Mouse (Mus musculus) forebrain, embryonic 16.5 days (tissue): ENCODE measurements around the gene Nomo1. TPM values are rescaled to one million over a fixed set of nuclear protein-coding genes. Genes with fewer than 3 reads are reported as not detected.

Experiments used
- ATAC-seq: fragments of 200-750 bp; cut with Nextera tagmentation; 2 replicates; pipeline ENCODE4 v1.8.0; 2017; ENCODE audit warnings: mild to moderate bottlenecking, moderate library complexity
- H3K27ac ChIP-seq: fragments of 300-500 bp; sonication (generic); 2 replicates; pipeline ENCODE4 v1.5.1; 2014; ENCODE audit warnings: low read length, control low read depth
- H3K27me3 ChIP-seq: fragments of 300-500 bp; sonication (generic); replicated peaks from 2 replicates; pipeline ENCODE4 v1.6.1; 2014; ENCODE audit warnings: low read length; ENCODE audit not compliant: control insufficient read depth, insufficient read depth
- H3K36me3 ChIP-seq: fragments of 300-500 bp; sonication (generic); 2 replicates; pipeline ENCODE4 v1.6.1; 2014; ENCODE audit not compliant: control insufficient read depth, insufficient read depth
- H3K4me1 ChIP-seq: fragments of 300-500 bp; sonication (generic); replicated peaks from 2 replicates; pipeline ENCODE4 v1.6.1; 2014; ENCODE audit warnings: low read length; ENCODE audit not compliant: control insufficient read depth, insufficient read depth
- H3K4me2 ChIP-seq: fragments of 300-500 bp; sonication (generic); 2 replicates; pipeline ENCODE4 v1.6.1; 2014; ENCODE audit warnings: mild to moderate bottlenecking, low read length, control low read depth
- H3K4me3 ChIP-seq: fragments of 300-500 bp; sonication (generic); replicated peaks from 2 replicates; pipeline ENCODE4 v1.5.1; 2014; ENCODE audit warnings: mild to moderate bottlenecking, low read length, control low read depth
- H3K9ac ChIP-seq: fragments of 300-500 bp; sonication (generic); replicated peaks from 2 replicates; pipeline ENCODE4 v1.6.1; 2014; ENCODE audit warnings: low read depth, low read length, control low read depth
- H3K9me3 ChIP-seq: fragments of 300-500 bp; sonication (generic); 2 replicates; pipeline ENCODE4 v1.6.1; 2016; ENCODE audit warnings: low read length; ENCODE audit not compliant: control insufficient read depth
- WGBS: fragments of 180-500 bp; shearing (Covaris S2); extraction: QIAGEN DNeasy Blood & Tissue Kit; methylation state at CpG from one replicate; pipeline ENCODE4 v1.1.7; 2014; 5-methylcytosine and 5-hydroxymethylcytosine counted together
- polyA plus RNA-seq: library from polyadenylated mRNA; unstranded; fragments of >200 nt; fragmentation: Nextera tagmentation; extraction: Ambion mirVana; gene quantifications from 2 replicates; pipeline ENCODE4 v1.2.1, GENCODE M21; 2015

Nomo1 gene
- polyA plus RNA-seq, 1 experiment from 2014 or later: 47.1 TPM

DNA sequence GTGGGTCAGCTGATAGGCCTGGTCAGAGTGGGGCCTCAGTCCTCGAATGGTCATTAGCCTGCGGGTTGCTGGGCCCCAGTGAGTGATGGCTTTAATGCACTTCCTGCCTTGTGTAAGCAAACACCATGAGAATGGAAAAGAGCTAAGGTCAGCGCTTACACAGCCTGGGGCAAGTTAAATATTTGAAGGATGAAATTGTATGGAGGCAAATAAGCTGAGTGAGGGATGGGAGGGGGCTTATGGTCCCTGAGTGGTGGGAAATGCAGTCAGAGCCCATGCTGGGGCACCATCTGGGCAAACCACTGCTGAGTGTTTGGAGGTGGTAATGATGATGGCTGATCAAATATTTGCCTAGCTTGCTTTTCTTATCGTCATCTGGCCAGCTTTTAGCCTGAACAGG lies 89.5 kb downstream of the Nomo1 start:
- H3K4me1 ChIP-seq: peaks cover 14% of the 10 kb centered on the region
- no peak overlapping the region for H3K9ac ChIP-seq
- no peak for ATAC-seq
- H3K36me3 ChIP-seq: peaks cover 2% of the 10 kb centered on the region; the same call in 1 of the 2 replicates
- H3K27me3 ChIP-seq: no peaks in the 10 kb centered on the region
- no peaks in the 10 kb centered on the region for H3K9me3 ChIP-seq
- no peak overlapping the region for H3K27ac ChIP-seq
- 71% methylated on average over 4 of the region's 4 CpGs for WGBS
- H3K4me3 ChIP-seq: no peak overlapping the region
- no peak overlapping the region for H3K4me2 ChIP-seq

- Histone ChIP-seq H3K4me1 (peaks cover 14% of the 10 kb centered on the region), H3K9me3 (no peaks in the 10 kb centered on the region), H3K4me2 (no peak overlapping the region), H3K9ac (no peak overlapping the region), H3K36me3 (peaks cover 2% of the 10 kb centered on the region; the same call in 1 of the 2 replicates), H3K27me3 (no peaks in the 10 kb centered on the region), H3K27ac (peak overlapping the region; percentile 30; the same call in 1 of the 2 replicates), H3K4me3 (no peak overlapping the region)
- WGBS: 54% methylated on average over 6 of the region's 6 CpGs
- peak; percentile 66 for ATAC-seq
These were observed 91.0 kb downstream of the Nomo1 start for GRCm38 (mm10) chr7:46124460-46124859.

GRCm38 (mm10) chr7:46125340-46125739 lies 91.8 kb downstream of the Nomo1 start:
- Histone ChIP-seq H3K9ac (no peak overlapping the region), H3K4me2 (no peak overlapping the region), H3K27me3 (no peaks in the 10 kb centered on the region), H3K4me3 (no peak overlapping the region), H3K27ac (no peak overlapping the region), H3K4me1 (peaks cover 17% of the 10 kb centered on the region), H3K36me3 (peaks cover 2% of the 10 kb centered on the region; the same call in 1 of the 2 replicates), H3K9me3 (no peaks in the 10 kb centered on the region)
- ATAC-seq: no peak
- WGBS: 85% methylated on average over 11 of the region's 11 CpGs

GRCm38 (mm10) chr7:46128196-46128595 lies 94.7 kb downstream of the Nomo1 start:
- no peak overlapping the region for H3K4me3 ChIP-seq
- H3K4me2 ChIP-seq: no peak overlapping the region
- H3K9ac ChIP-seq: no peak overlapping the region
- H3K4me1 ChIP-seq: peaks cover 28% of the 10 kb centered on the region
- no peaks in the 10 kb centered on the region for H3K36me3 ChIP-seq
- no peak overlapping the region; the same call in 1 of the 2 replicates for H3K27ac ChIP-seq
- ATAC-seq: peak; percentile 45; the same call in 1 of the 2 replicates
- H3K9me3 ChIP-seq: no peaks in the 10 kb centered on the region
- WGBS: 32% methylated on average over 7 of the region's 7 CpGs
- H3K27me3 ChIP-seq: no peaks in the 10 kb centered on the region

DNA sequence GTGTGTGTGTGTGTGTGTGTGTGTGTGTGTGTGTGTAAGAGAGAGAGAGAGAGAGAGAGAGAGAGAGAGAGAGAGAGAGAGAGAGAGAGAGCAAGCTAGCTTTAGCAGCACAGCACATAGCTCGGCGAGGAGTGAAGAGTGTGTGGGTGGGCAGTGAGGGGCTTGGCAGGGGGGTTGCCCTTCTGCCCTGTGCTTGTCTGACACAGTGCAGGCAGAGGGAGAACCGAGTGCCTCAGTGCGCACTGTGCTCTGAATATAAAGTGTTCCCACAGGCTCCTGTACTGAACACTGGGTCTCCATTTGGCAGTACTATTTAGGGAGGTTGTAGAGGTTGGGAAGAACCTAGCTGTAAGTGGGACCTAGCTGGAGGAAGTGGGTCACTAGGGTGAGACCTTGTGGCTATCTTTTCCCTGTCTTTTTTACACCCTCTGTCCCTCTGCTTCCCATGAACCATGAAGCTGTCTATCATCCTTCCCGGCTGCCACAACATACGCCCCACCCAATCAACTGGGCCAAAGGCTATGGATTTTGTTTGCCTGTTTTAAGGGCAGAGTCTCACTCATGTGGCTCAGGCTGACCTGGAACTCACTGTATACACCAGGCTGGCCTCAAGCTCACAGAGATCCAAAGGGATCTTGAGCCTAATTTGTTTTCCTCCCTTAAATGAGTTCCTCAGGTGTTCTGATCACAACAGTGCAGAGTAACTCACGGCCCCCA lies 96.1 kb downstream of the Nomo1 start:
- 39% methylated on average over 7 of the region's 7 CpGs for WGBS
- H3K9ac ChIP-seq: no peak overlapping the region
- peak; percentile 64 for ATAC-seq

GRCm38 (mm10) chr7:46130723-46131122 lies 97.2 kb downstream of the Nomo1 start:
- 63% methylated on average over 7 of the region's 7 CpGs for WGBS

More for the DNA sequence above, 96.1 kb downstream of the Nomo1 start:
- H3K27ac ChIP-seq: no peak overlapping the region
- no peak overlapping the region for H3K4me3 ChIP-seq
- H3K9me3 ChIP-seq: no peaks in the 10 kb centered on the region
- H3K36me3 ChIP-seq: no peaks in the 10 kb centered on the region
- no peaks in the 10 kb centered on the region for H3K27me3 ChIP-seq
- no peak overlapping the region for H3K4me2 ChIP-seq
- peaks cover 26% of the 10 kb centered on the region for H3K4me1 ChIP-seq

GRCm38 (mm10) chr7:46131266-46131665 lies 97.8 kb downstream of the Nomo1 start:
- Histone ChIP-seq H3K4me3 (no peak overlapping the region), H3K9me3 (no peaks in the 10 kb centered on the region), H3K4me1 (peaks cover 21% of the 10 kb centered on the region), H3K36me3 (no peaks in the 10 kb centered on the region), H3K27ac (peak overlapping the region; percentile 28; the same call in 1 of the 2 replicates), H3K27me3 (no peaks in the 10 kb centered on the region), H3K9ac (no peak overlapping the region), H3K4me2 (no peak overlapping the region)
- no peak for ATAC-seq
- 7% methylated on average over 3 of the region's 3 CpGs for WGBS

More at GRCm38 (mm10) chr7:46130723-46131122, 97.2 kb downstream of the Nomo1 start:
- no peak overlapping the region for H3K4me3 ChIP-seq
- H3K4me1 ChIP-seq: peaks cover 21% of the 10 kb centered on the region
- H3K27me3 ChIP-seq: no peaks in the 10 kb centered on the region
- no peak overlapping the region for H3K9ac ChIP-seq
- H3K36me3 ChIP-seq: no peaks in the 10 kb centered on the region
- H3K27ac ChIP-seq: no peak overlapping the region
- H3K4me2 ChIP-seq: no peak overlapping the region
- H3K9me3 ChIP-seq: no peaks in the 10 kb centered on the region
- ATAC-seq: no peak

DNA sequence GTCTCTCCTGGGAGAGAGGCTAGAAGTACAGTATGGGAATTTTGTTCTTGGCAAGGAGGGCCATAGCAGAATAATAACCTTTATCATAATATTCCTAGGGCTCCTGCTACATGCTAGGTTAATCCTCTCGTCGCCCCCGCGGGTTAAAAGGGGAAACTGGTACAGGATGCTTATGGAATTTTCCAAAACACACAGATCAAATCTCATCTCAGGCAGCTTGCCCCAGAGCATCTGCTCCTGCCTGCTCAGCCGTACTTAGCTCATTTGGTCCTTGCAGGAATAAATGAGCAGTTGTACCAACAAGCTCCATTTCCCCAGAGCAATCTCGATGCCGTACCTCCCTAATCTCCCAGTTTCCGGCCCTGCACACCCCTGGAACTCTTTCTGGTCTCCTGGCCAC lies 98.3 kb downstream of the Nomo1 start:
- peak overlapping the region; percentile 28; the same call in 1 of the 2 replicates for H3K27ac ChIP-seq
- H3K9me3 ChIP-seq: no peaks in the 10 kb centered on the region
- H3K4me3 ChIP-seq: no peak overlapping the region
- H3K36me3 ChIP-seq: no peaks in the 10 kb centered on the region
- no peak overlapping the region for H3K4me2 ChIP-seq
- peaks cover 21% of the 10 kb centered on the region for H3K4me1 ChIP-seq
- H3K27me3 ChIP-seq: no peaks in the 10 kb centered on the region
- WGBS: 62% methylated on average over 8 of the region's 8 CpGs
- ATAC-seq: no peak
- 0 out of 2 replicates have a peak overlapping the region, but pooled peaks have one; percentile 10 for H3K9ac ChIP-seq

DNA sequence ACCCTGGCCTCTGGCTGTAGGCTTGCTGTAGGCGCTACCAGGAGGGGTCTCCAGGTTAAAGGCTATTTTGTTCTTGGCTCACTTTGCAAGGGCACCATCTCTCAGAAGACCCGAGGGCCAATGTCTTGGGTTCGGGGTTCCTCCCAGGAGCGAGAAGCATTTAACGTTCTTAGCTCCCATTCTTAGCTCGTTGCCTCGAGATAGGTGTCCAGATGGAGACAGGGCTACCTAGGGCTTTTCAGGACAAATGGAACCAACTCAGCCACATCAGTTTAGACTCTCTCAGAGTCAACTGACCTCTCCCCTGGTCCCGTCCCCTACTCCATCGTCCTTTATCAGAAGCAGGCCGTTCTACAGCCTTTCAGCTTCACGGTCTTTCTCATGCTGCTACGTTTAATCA lies 98.7 kb downstream of the Nomo1 start:
- H3K4me2 ChIP-seq: no peak overlapping the region
- 94% methylated on average over 12 of the region's 12 CpGs for WGBS
- no peak for ATAC-seq

More for the DNA sequence above, 98.7 kb downstream of the Nomo1 start:
- Histone ChIP-seq H3K9me3 (no peaks in the 10 kb centered on the region), H3K4me3 (no peak overlapping the region), H3K36me3 (no peaks in the 10 kb centered on the region), H3K27ac (peak overlapping the region; percentile 0; the same call in 1 of the 2 replicates), H3K9ac (no peak overlapping the region), H3K27me3 (no peaks in the 10 kb centered on the region), H3K4me1 (peaks cover 21% of the 10 kb centered on the region)
